Mouse (Mus musculus): ENCODE measurements around the gene Sppl2b. TPM values are rescaled to one million over a fixed set of nuclear protein-coding genes. Genes with fewer than 3 reads are reported as not detected.

The Sppl2b gene
- total and polyA plus RNA-seq, 3 experiments, result 52.0 to 65.9 TPM; not detected in 1

- DNase-seq (ENCODE audit: low read depth, low spot score), result no peak
- Histone ChIP-seq H3K4me3 (ENCODE audit: control insufficient read depth in 1 of 2, insufficient read depth in 1 of 2, low read depth in 2 of 2, low read length in 2 of 2) (peak overlapping the region in 1 of 2 experiments; percentile 10; a peak in 1 of 4 replicates), H3K27me3 (ENCODE audit: control insufficient read depth in 1 of 2, insufficient read depth in 2 of 2, low read length in 2 of 2) (no peaks in the 10 kb centered on the region), H3K27ac (ENCODE audit: control insufficient read depth, low read depth, low read length) (peak overlapping the region; percentile 1; the same call in 1 of the 2 replicates), H3K36me3 (ENCODE audit: control insufficient read depth in 1 of 2, insufficient read depth in 2 of 2, low read length in 2 of 2) (peaks cover 0 to 5% of the 10 kb centered on the region in 2 experiments; a peak in 2 of 4 replicates), H3K9me3 (replicated peaks; ENCODE audit: insufficient read depth, low read length) (no peaks in the 10 kb centered on the region), H3K4me1 (ENCODE audit: control insufficient read depth in 1 of 2, insufficient read depth in 2 of 2, low read length in 2 of 2) (peaks cover 0 to 8% of the 10 kb centered on the region in 2 experiments; a peak in 2 of 4 replicates), H3K9ac (ENCODE audit: control insufficient read depth, low read depth, low read length, poor library complexity, severe bottlenecking) (peak overlapping the region; percentile 45), H3K79me2 (ENCODE audit: control insufficient read depth, insufficient read depth, low read length, poor library complexity) (peaks cover 17% of the 10 kb centered on the region)
- TF ChIP-seq MYB (IDR thresholded peaks at IDR 0.05; ENCODE audit: low read depth, low read length) (no peak), TBP (IDR thresholded peaks at IDR 0.05; ENCODE audit: low read depth, low read length) (no peak), MEF2A (IDR thresholded peaks at IDR 0.05; ENCODE audit: extremely low read depth, insufficient replicate concordance, low read depth, low read length, poor library complexity, severe bottlenecking) (no peak), GABPA (IDR thresholded peaks at IDR 0.05; ENCODE audit: low read depth, low read length) (no peak), MXI1 (IDR thresholded peaks at IDR 0.05; ENCODE audit: low read depth, low read length) (no peak), ZNF384 (IDR thresholded peaks at IDR 0.05; ENCODE audit: low read depth, low read length) (no peak)
Measured at GRCm38 (mm10) chr10:80901409-80902272, 46.6 kb downstream of the Sppl2b start.

DNA sequence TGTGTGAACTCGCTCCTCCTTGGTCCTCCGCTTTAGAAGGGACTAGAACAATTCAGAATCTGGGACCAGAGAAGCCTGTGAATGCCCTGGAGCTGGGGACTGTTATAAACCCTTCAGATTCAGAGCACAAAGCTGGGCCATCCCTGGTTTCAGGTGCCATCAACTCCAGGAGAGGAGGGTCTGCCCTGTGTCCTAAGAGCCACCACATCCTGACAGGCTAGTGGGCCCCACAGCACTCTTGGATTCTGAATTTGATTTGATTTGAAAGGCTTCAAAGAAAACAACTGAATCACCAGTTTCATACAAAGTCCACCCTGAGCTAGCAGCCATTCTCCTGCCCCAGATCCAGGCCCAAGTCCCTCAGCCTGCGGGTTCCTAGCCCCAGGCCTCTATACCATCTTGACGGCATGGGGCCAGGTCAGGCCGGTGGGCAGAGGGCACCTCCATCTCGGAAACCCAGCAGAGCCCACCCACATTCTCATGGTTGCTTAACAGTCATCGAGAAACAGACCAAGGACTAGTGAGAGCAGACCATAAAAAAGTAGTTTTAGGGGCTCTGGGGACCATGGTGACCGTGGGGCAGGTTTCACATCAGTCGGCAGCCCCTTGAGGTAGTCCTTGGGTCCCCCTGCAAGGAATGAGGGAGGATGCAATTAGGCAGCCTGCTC lies 47.3 kb downstream of the Sppl2b start:
- H3K9ac ChIP-seq (ENCODE audit: control insufficient read depth, low read depth, low read length, poor library complexity, severe bottlenecking), result no peak overlapping the region
- no peak for TF ChIP-seq POLR2A (IDR thresholded peaks at IDR 0.05; ENCODE audit: control insufficient read depth in 1 of 2, insufficient read depth in 1 of 2, low read depth in 1 of 2, low read length in 2 of 2, poor library complexity in 1 of 2)
- no peak for TF ChIP-seq EP300 (IDR thresholded peaks at IDR 0.05; ENCODE audit: low read depth in 1 of 2, low read length in 2 of 2)
- no peak for TF ChIP-seq TAL1 (IDR thresholded peaks at IDR 0.05; ENCODE audit: low read length)
- no peak for TF ChIP-seq MAFK (IDR thresholded peaks at IDR 0.05; ENCODE audit: borderline replicate concordance, low read depth, low read length)
- no peak for TF ChIP-seq MEF2A (IDR thresholded peaks at IDR 0.05; ENCODE audit: extremely low read depth, insufficient replicate concordance, low read depth, low read length, poor library complexity, severe bottlenecking)
- H3K36me3 ChIP-seq (ENCODE audit: control insufficient read depth in 1 of 2, insufficient read depth in 2 of 2, low read length in 2 of 2), result peaks cover 0 to 5% of the 10 kb centered on the region in 2 experiments; a peak in 2 of 4 replicates
- peaks cover 0 to 8% of the 10 kb centered on the region in 2 experiments; a peak in 2 of 4 replicates for H3K4me1 ChIP-seq (ENCODE audit: control insufficient read depth in 1 of 2, insufficient read depth in 2 of 2, low read length in 2 of 2)
- no peaks in the 10 kb centered on the region for H3K9me3 ChIP-seq (replicated peaks; ENCODE audit: insufficient read depth, low read length)
- no peak for DNase-seq (ENCODE audit: low read depth, low spot score)
- no peaks in the 10 kb centered on the region for H3K27me3 ChIP-seq (ENCODE audit: control insufficient read depth in 1 of 2, insufficient read depth in 2 of 2, low read length in 2 of 2)
- peaks cover 17% of the 10 kb centered on the region for H3K79me2 ChIP-seq (ENCODE audit: control insufficient read depth, insufficient read depth, low read length, poor library complexity)
- no peak overlapping the region for H3K4me3 ChIP-seq (ENCODE audit: control insufficient read depth in 1 of 2, insufficient read depth in 1 of 2, low read depth in 2 of 2, low read length in 2 of 2)
- H3K27ac ChIP-seq (ENCODE audit: control insufficient read depth, low read depth, low read length), result no peak overlapping the region

- H3K27ac ChIP-seq (ENCODE audit: control insufficient read depth, low read depth, low read length), result no peak overlapping the region
- no peak for DNase-seq (ENCODE audit: low read depth, low spot score)
- no peak overlapping the region for H3K9ac ChIP-seq (ENCODE audit: control insufficient read depth, low read depth, low read length, poor library complexity, severe bottlenecking)
- H3K27me3 ChIP-seq (ENCODE audit: control insufficient read depth in 1 of 2, insufficient read depth in 2 of 2, low read length in 2 of 2), result no peaks in the 10 kb centered on the region
- H3K4me3 ChIP-seq (ENCODE audit: control insufficient read depth in 1 of 2, insufficient read depth in 1 of 2, low read depth in 2 of 2, low read length in 2 of 2), result no peak overlapping the region
- peaks cover 0 to 5% of the 10 kb centered on the region in 2 experiments; a peak in 2 of 4 replicates for H3K36me3 ChIP-seq (ENCODE audit: control insufficient read depth in 1 of 2, insufficient read depth in 2 of 2, low read length in 2 of 2)
- no peaks in the 10 kb centered on the region for H3K9me3 ChIP-seq (replicated peaks; ENCODE audit: insufficient read depth, low read length)
- peaks cover 17% of the 10 kb centered on the region for H3K79me2 ChIP-seq (ENCODE audit: control insufficient read depth, insufficient read depth, low read length, poor library complexity)
- H3K4me1 ChIP-seq (ENCODE audit: control insufficient read depth in 1 of 2, insufficient read depth in 2 of 2, low read length in 2 of 2), result peaks cover 0 to 8% of the 10 kb centered on the region in 2 experiments; a peak in 2 of 4 replicates
- TF ChIP-seq TBP (IDR thresholded peaks at IDR 0.05; ENCODE audit: low read depth, low read length) (no peak), ETS1 (IDR thresholded peaks at IDR 0.05; ENCODE audit: low read depth, low read length) (no peak), E2F4 (IDR thresholded peaks at IDR 0.05; ENCODE audit: borderline replicate concordance, low read depth, low read length) (no peak), MAZ (IDR thresholded peaks at IDR 0.05; ENCODE audit: low read depth, low read length) (no peak), UBTF (IDR thresholded peaks at IDR 0.05; ENCODE audit: borderline replicate concordance, insufficient read depth, low read depth, low read length) (no peak), POLR2AphosphoS2 (IDR thresholded peaks at IDR 0.05; ENCODE audit: low read length) (no peak), USF1 (IDR thresholded peaks at IDR 0.05; ENCODE audit: low read depth, low read length) (no peak), ELF1 (IDR thresholded peaks at IDR 0.05; ENCODE audit: low read depth, low read length) (no peak), ZKSCAN1 (IDR thresholded peaks at IDR 0.05; ENCODE audit: low read depth, low read length) (no peak), TCF12 (IDR thresholded peaks at IDR 0.05; ENCODE audit: low read depth, low read length) (no peak), MAX (IDR thresholded peaks at IDR 0.05; ENCODE audit: low read length) (no peak), JUND (IDR thresholded peaks at IDR 0.05; ENCODE audit: low read depth, low read length) (no peak), CHD1 (IDR thresholded peaks at IDR 0.05; ENCODE audit: low read depth, low read length) (no peak)
Measured at GRCm38 (mm10) chr10:80903282-80903681, 48.2 kb downstream of the Sppl2b start.

Measured in MEL (cell line).